Mouse (Mus musculus): ENCODE measurements at regions not wholly inside any gene's neighbourhood (a gene's known extent, or its start where the extent isn't known, plus 50 kb on each side); places are given as distances from the start of the nearest gene placed in this dataset.

DNA sequence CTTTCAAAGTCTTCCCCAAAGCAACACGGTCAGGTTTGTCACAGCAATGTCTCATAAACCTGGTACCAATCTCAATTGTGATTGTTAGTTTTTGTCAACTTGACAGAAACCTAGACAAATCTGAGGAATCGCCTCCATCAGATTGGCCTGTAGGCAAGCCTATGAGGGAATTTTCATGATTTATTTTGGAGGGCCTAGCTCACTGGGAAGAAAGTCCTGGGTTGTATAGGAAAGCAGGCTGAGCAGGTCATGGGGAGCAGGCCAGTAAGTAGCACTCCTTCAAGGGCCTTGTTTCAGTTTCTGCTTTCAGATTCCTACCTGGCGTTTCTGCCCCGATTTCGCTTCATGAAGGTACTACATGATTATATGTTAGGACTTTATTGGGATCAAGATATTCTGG, 144.1 kb upstream of the Cdkn2b start:
- no peak for TF ChIP-seq POLR2A (IDR thresholded peaks at IDR 0.05; ENCODE audit: low read depth, low read length)
- no peak for TF ChIP-seq CTCF (conservative IDR thresholded peaks at IDR 0.05 in 1 of 2, IDR thresholded peaks at IDR 0.05 in 1 of 2; ENCODE audit: low read depth in 2 of 2, low read length in 2 of 2)
- no peak for TF ChIP-seq ETS1 (conservative IDR thresholded peaks at IDR 0.05; ENCODE audit: low read depth, low read length)
- no peak for TF ChIP-seq EP300 (IDR thresholded peaks at IDR 0.05; ENCODE audit: low read length)
- TF ChIP-seq POLR2AphosphoS2 (IDR thresholded peaks at IDR 0.05; ENCODE audit: low read depth, low read length), result no peak
- no peak for TF ChIP-seq ZMIZ1 (IDR thresholded peaks at IDR 0.05; ENCODE audit: low read depth, low read length)
- TF ChIP-seq TBP (conservative IDR thresholded peaks at IDR 0.05; ENCODE audit: low read depth, low read length), result no peak
- TF ChIP-seq USF1 (IDR thresholded peaks at IDR 0.05; ENCODE audit: low read depth, low read length), result no peak
